In the genomic region with DNA sequence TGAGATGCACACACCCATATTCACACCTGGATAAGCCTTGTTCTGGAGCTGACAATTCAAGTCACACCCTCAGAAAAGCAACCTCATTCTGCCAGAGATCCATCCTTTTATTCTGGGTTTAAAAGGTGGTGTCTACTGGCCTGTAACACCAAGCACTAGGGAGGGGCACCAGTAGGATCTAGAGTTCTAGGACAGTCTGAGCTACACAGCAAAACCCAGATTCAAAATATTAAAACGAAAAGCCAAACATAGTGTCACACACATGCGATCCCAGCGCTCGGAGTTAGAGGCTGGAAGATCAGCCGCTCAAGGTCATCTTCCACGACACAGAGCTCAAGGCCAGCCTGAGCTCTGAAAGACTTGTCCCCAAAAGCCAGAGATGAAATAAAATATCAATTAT, we compare ENCODE assay signal across 21 mouse cellular contexts. TPM values are rescaled to one million over a fixed set of nuclear protein-coding genes. Genes with fewer than 3 reads are reported as not detected.
"Had no signal": no experiment of that assay in that cellular context is flagged by ENCODE, and none has a peak within 500 bp of the region (broad histone marks: within the 10 kb centered on the region; RNA-seq: fewer than 3 reads in every experiment).

No protein-coding gene starts in this region.

- H3K36me3 ChIP-seq: liver, embryonic 13.5 days had no signal

- H3K27ac ChIP-seq: left cerebral cortex, adult 2 months; liver, embryonic 13.5 days had no signal

- H3K4me2 ChIP-seq: liver, embryonic 13.5 days; midbrain, embryonic 11.5 days had no signal

- H3K9me3 ChIP-seq: liver, embryonic 13.5 days had no signal

- DNase-seq: kidney, postnatal 10 days; kidney, postnatal 36 days; layer of hippocampus, postnatal 36 days; liver, embryonic 13.5 days; lung, adult 2 months; lung, postnatal 14 days; lung, postnatal 4 days; midbrain, embryonic 14.5 days; thymus, adult 18-20 months; thymus, postnatal 36 days had no signal

- H3K9ac ChIP-seq: liver, embryonic 13.5 days had no signal

- H3K4me3 ChIP-seq: left cerebral cortex, adult 2 months; liver, embryonic 13.5 days had no signal

- H3K27me3 ChIP-seq: liver, embryonic 13.5 days had no signal

RNA-seq across cellular contexts. Expression of gene Fabp1, which starts 54.8 kb away (rescaled TPM):
- total RNA-seq: layer of hippocampus, adult 8-10 months; layer of hippocampus, postnatal 10 days; layer of hippocampus, postnatal 36 days; left cerebral cortex, adult 2 months; left cerebral cortex, postnatal 10 days; left cerebral cortex, postnatal 36 days; megakaryocyte progenitor cell, adult 5-6 weeks; megakaryocyte-erythroid progenitor cell, adult 5-6 weeks; midbrain, postnatal 0 days had no signal
- polyA plus RNA-seq: midbrain, embryonic 11.5 days; midbrain, embryonic 14.5 days; midbrain, postnatal 0 days; neural tube, embryonic 11.5 days; neural tube, embryonic 14.5 days had no signal
